Mouse (Mus musculus): ENCODE data around the gene Uba52.

DNA sequence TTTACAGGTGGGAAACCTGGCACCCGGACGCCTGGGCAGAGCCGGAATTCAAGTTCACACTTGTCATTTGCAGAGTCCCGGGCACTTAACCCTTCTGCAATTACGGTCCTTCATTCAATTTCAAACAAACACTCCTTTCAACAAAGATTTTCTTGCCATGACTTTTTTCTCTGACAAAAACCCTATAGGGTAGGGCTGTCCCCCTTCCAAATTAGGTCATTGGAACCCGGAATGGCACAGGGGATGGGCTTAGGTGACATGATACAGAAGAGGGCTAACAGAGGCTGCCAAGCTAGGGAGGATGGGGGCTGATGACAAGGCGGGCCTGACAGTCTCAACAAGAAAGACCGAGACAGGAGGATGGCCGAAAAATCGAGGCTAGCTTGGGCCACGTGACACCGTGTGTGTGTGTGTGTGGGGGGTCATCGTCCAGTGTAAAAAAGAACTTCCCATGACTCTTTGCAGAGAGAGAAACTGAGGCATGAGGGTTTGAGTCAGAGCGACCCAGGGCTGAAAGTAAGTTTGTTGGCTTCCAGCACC is 21.6 kb downstream of the Uba52 start:
- TF ChIP-seq POLR2A (IDR thresholded peaks at IDR 0.05; ENCODE audit: low read depth, low read length), result no peak
- TF ChIP-seq CTCF (IDR thresholded peaks at IDR 0.05; ENCODE audit: borderline replicate concordance, insufficient read depth, low read length), result no peak
